Mouse (Mus musculus) lung, postnatal 0 days (tissue): ENCODE data around the gene Zfp839.

ENCODE experiments used
- CTCF ChIP-seq: IDR thresholded peaks from 2 replicates; pipeline ENCODE4 v1.5.1; 2016; ENCODE audit warnings: antibody characterized with exemption, mild to moderate bottlenecking
- EP300 ChIP-seq: IDR thresholded peaks from 2 replicates; pipeline ENCODE4 v1.6.1; 2016; ENCODE audit warnings: antibody characterized with exemption, mild to moderate bottlenecking, control low read depth

GRCm38 (mm10) chr12:110865989-110866388, 15.9 kb downstream of the Zfp839 start:
- TF ChIP-seq CTCF: no peak
- TF ChIP-seq EP300: no peak
